Mouse (Mus musculus) MEL (cell line): ENCODE data around the gene St7. TPM values are rescaled to one million over a fixed set of nuclear protein-coding genes. Genes with fewer than 3 reads are reported as not detected.

Experiments used
- DNase-seq: peaks from one replicate; pipeline ENCODE4 v3.0.0; 2011; ENCODE audit warnings: low read depth, low spot score
- H3K27ac ChIP-seq: 2 replicates; pipeline ENCODE4 v1.5.1; 2012; ENCODE audit warnings: low read depth, mild to moderate bottlenecking, control low read depth, low read length, moderate library complexity; ENCODE audit not compliant: control insufficient read depth
- H3K27me3 ChIP-seq, 2 experiments: fragments of 150-350 bp in 1 of 2; sonication (generic) in 1 of 2; 2 replicates each; pipeline ENCODE4 v1.6.1; 2012; ENCODE audit warnings: low read length in 2 of 2, mild to moderate bottlenecking in 2 of 2, improper control_type of control experiment in 1 of 2, moderate library complexity in 1 of 2; ENCODE audit not compliant: insufficient read depth in 2 of 2, control insufficient read depth in 1 of 2
- H3K36me3 ChIP-seq, 2 experiments: 2 replicates each; pipeline ENCODE4 v1.6.1; 2012 to 2014; ENCODE audit warnings: low read length in 2 of 2, improper control_type of control experiment in 1 of 2, inconsistent platforms in 1 of 2, mild to moderate bottlenecking in 1 of 2; ENCODE audit not compliant: insufficient read depth in 2 of 2, control insufficient read depth in 1 of 2
- H3K4me1 ChIP-seq, 2 experiments: fragments of 150-350 bp in 1 of 2; sonication (generic) in 1 of 2; 2 replicates each; pipeline ENCODE4 v1.6.1; 2012; ENCODE audit warnings: low read length in 2 of 2, improper control_type of control experiment in 1 of 2, mild to moderate bottlenecking in 1 of 2; ENCODE audit not compliant: insufficient read depth in 2 of 2, control insufficient read depth in 1 of 2
- H3K4me3 ChIP-seq, 2 experiments: fragments of 150-350 bp in 1 of 2; sonication (generic) in 1 of 2; 2 replicates each; pipeline ENCODE4 v1.5.1; 2012; ENCODE audit warnings: low read depth in 2 of 2, low read length in 2 of 2, mild to moderate bottlenecking in 2 of 2, moderate library complexity in 2 of 2, control low read depth in 1 of 2, improper control_type of control experiment in 1 of 2; ENCODE audit not compliant: control insufficient read depth in 1 of 2, insufficient read depth in 1 of 2
- H3K79me2 ChIP-seq: 2 replicates; pipeline ENCODE4 v1.6.1; 2012; ENCODE audit warnings: mild to moderate bottlenecking, low read length, moderate library complexity; ENCODE audit not compliant: control insufficient read depth, poor library complexity, insufficient read depth
- H3K9ac ChIP-seq: 2 replicates; pipeline ENCODE4 v1.6.1; 2012; ENCODE audit warnings: low read depth, mild to moderate bottlenecking, control low read depth, low read length, moderate library complexity; ENCODE audit not compliant: control insufficient read depth, poor library complexity, severe bottlenecking
- H3K9me3 ChIP-seq: fragments of 150-350 bp; sonication (generic); replicated peaks from 2 replicates; pipeline ENCODE4 v1.6.1; 2012; ENCODE audit warnings: mild to moderate bottlenecking, low read length, improper control_type of control experiment, moderate library complexity; ENCODE audit not compliant: insufficient read depth
- BHLHE40 ChIP-seq: IDR thresholded peaks from 2 replicates; pipeline ENCODE4 v1.6.1; 2012; ENCODE audit warnings: low read depth, mild to moderate bottlenecking, inconsistent platforms, low read length, improper control_type of control experiment, borderline replicate concordance
- E2F4 ChIP-seq: IDR thresholded peaks from 2 replicates; pipeline ENCODE4 v1.6.1; 2011; ENCODE audit warnings: low read depth, low read length, improper control_type of control experiment, borderline replicate concordance
- ELF1 ChIP-seq: IDR thresholded peaks from 2 replicates; pipeline ENCODE4 v1.6.1; 2014; ENCODE audit warnings: low read depth, mild to moderate bottlenecking, inconsistent platforms, low read length, improper control_type of control experiment, moderate library complexity
- EP300 ChIP-seq, 2 experiments: IDR thresholded peaks; 2 replicates each; pipeline ENCODE4 v1.6.1; 2011; ENCODE audit warnings: improper control_type of control experiment in 2 of 2, low read length in 2 of 2, low read depth in 1 of 2, mild to moderate bottlenecking in 1 of 2
- GABPA ChIP-seq: IDR thresholded peaks from 2 replicates; pipeline ENCODE4 v1.6.1; 2012; ENCODE audit warnings: low read depth, mild to moderate bottlenecking, inconsistent platforms, low read length, improper control_type of control experiment, moderate library complexity
- HCFC1 ChIP-seq: IDR thresholded peaks from 2 replicates; pipeline ENCODE4 v1.6.1; 2012; ENCODE audit warnings: low read depth, mild to moderate bottlenecking, inconsistent platforms, low read length, improper control_type of control experiment, moderate library complexity
- KAT2A ChIP-seq: conservative IDR thresholded peaks from 2 replicates; pipeline ENCODE4 v1.6.1; 2012; ENCODE audit warnings: low read depth, low read length, improper control_type of control experiment, inconsistent platforms
- MAFK ChIP-seq: IDR thresholded peaks from 2 replicates; pipeline ENCODE4 v1.6.1; 2011; ENCODE audit warnings: low read depth, mild to moderate bottlenecking, low read length, improper control_type of control experiment, borderline replicate concordance
- MAX ChIP-seq: IDR thresholded peaks from 2 replicates; pipeline ENCODE4 v1.6.1; 2011; ENCODE audit warnings: low read length, improper control_type of control experiment
- MAZ ChIP-seq: IDR thresholded peaks from 2 replicates; pipeline ENCODE4 v1.6.1; 2012; ENCODE audit warnings: low read depth, mild to moderate bottlenecking, inconsistent platforms, low read length, improper control_type of control experiment
- MYB ChIP-seq: IDR thresholded peaks from 2 replicates; pipeline ENCODE4 v1.6.1; 2011; ENCODE audit warnings: mild to moderate bottlenecking, low read depth, low read length, improper control_type of control experiment
- MYC ChIP-seq: IDR thresholded peaks from 2 replicates; pipeline ENCODE4 v1.6.1; 2011; ENCODE audit warnings: low read depth, mild to moderate bottlenecking, low read length, improper control_type of control experiment, moderate library complexity
- NELFE ChIP-seq: IDR thresholded peaks from 2 replicates; pipeline ENCODE4 v1.6.1; 2011; ENCODE audit warnings: low read depth, low read length, improper control_type of control experiment
- NRF1 ChIP-seq: IDR thresholded peaks from 2 replicates; pipeline ENCODE4 v1.6.1; 2014; ENCODE audit warnings: low read depth, mild to moderate bottlenecking, inconsistent platforms, low read length, improper control_type of control experiment, moderate library complexity; ENCODE audit not compliant: poor library complexity, insufficient read depth, severe bottlenecking
- SMC3 ChIP-seq: IDR thresholded peaks from 2 replicates; pipeline ENCODE4 v1.6.1; 2011; ENCODE audit warnings: low read depth, low read length, improper control_type of control experiment
- TBP ChIP-seq: IDR thresholded peaks from 2 replicates; pipeline ENCODE4 v1.8.0; 2011; ENCODE audit warnings: low read depth, low read length, improper control_type of control experiment
- UBTF ChIP-seq: IDR thresholded peaks from 2 replicates; pipeline ENCODE4 v1.6.1; 2012; ENCODE audit warnings: low read depth, mild to moderate bottlenecking, inconsistent platforms, low read length, improper control_type of control experiment, moderate library complexity, borderline replicate concordance; ENCODE audit not compliant: insufficient read depth
- ZC3H11A ChIP-seq: IDR thresholded peaks from 2 replicates; pipeline ENCODE4 v1.6.1; 2012; ENCODE audit warnings: low read depth, mild to moderate bottlenecking, inconsistent platforms, low read length, improper control_type of control experiment
- ZMIZ1 ChIP-seq: IDR thresholded peaks from 2 replicates; pipeline ENCODE4 v1.6.1; 2012; ENCODE audit warnings: low read depth, mild to moderate bottlenecking, inconsistent platforms, low read length, improper control_type of control experiment, moderate library complexity
- ZNF384 ChIP-seq: IDR thresholded peaks from 2 replicates; pipeline ENCODE4 v1.6.1; 2012; ENCODE audit warnings: low read depth, mild to moderate bottlenecking, inconsistent platforms, low read length, improper control_type of control experiment
- polyA plus RNA-seq, 2 experiments: library from polyadenylated mRNA; stranded (reverse) in 1 of 2; unstranded in 1 of 2; fragments of >175 nt in 1 of 2; fragments of >200 nt in 1 of 2; gene quantifications; 2 replicates each; pipeline versions ENCODE4 v1.2.1 to v1.2.4; 2012; ENCODE audit warnings: low replicate concordance in 2 of 2, low read depth in 1 of 2; ENCODE audit not compliant: insufficient read length in 2 of 2, insufficient read depth in 1 of 2, missing spikeins in 1 of 2
- total RNA-seq: library from RNA; depleted of rRNA; stranded (reverse); fragments of 300-350 nt; gene quantifications from 2 replicates; pipeline ENCODE4 v1.2.3, GENCODE M21; 2012

St7 gene
- total and polyA plus RNA-seq, 3 experiments: 34.4 to 48.5 TPM; not detected in 1

- H3K4me3 ChIP-seq: no peak overlapping the region
- H3K27ac ChIP-seq: peak overlapping the region; percentile 2; the same call in 1 of the 2 replicates
- DNase-seq: no peak
- peaks cover 0 to 55% of the 10 kb centered on the region in 2 experiments; a peak in 3 of 4 replicates for H3K36me3 ChIP-seq
- H3K4me1 ChIP-seq: peaks cover 32 to 54% of the 10 kb centered on the region in 2 experiments
- 0 out of 2 replicates have a peak, but pooled peaks have one; percentile 6 for TF ChIP-seq MYC
- no peak for TF ChIP-seq TBP
- TF ChIP-seq ZNF384: no peak
- no peak for TF ChIP-seq GABPA
- no peak for TF ChIP-seq UBTF
- no peaks in the 10 kb centered on the region for H3K27me3 ChIP-seq
- peaks cover 38% of the 10 kb centered on the region for H3K79me2 ChIP-seq
- H3K9me3 ChIP-seq: no peaks in the 10 kb centered on the region
- H3K9ac ChIP-seq: no peak overlapping the region
Measured at GRCm38 (mm10) chr6:17772514-17772913, 79.8 kb downstream of the St7 start.

GRCm38 (mm10) chr6:17776041-17776440 is 83.3 kb downstream of the St7 start:
- no peaks in the 10 kb centered on the region for H3K9me3 ChIP-seq
- no peak for DNase-seq
- peaks cover 40% of the 10 kb centered on the region for H3K79me2 ChIP-seq
- TF ChIP-seq ZMIZ1: no peak
- TF ChIP-seq ZC3H11A: no peak
- no peak for TF ChIP-seq KAT2A
- no peak for TF ChIP-seq ZNF384
- no peak for TF ChIP-seq MAFK
- no peak for TF ChIP-seq EP300 (IDR thresholded peaks at IDR 0.05; ENCODE audit: low read depth in 1 of 2, low read length in 2 of 2)
- TF ChIP-seq HCFC1: no peak
- no peak for TF ChIP-seq UBTF
- no peak for TF ChIP-seq SMC3
- no peak for TF ChIP-seq MYC
- no peak for TF ChIP-seq E2F4
- TF ChIP-seq MAZ: no peak
- TF ChIP-seq GABPA: no peak
- no peak for TF ChIP-seq BHLHE40
- TF ChIP-seq MAX: no peak
- no peak for TF ChIP-seq NRF1
- no peak for TF ChIP-seq NELFE
- TF ChIP-seq ELF1: no peak
- no peak for TF ChIP-seq MYB
- H3K27me3 ChIP-seq: no peaks in the 10 kb centered on the region
- H3K4me3 ChIP-seq: no peak overlapping the region
- no peak overlapping the region for H3K27ac ChIP-seq
- H3K9ac ChIP-seq: no peak overlapping the region
- peaks cover 0 to 51% of the 10 kb centered on the region in 2 experiments; a peak in 3 of 4 replicates for H3K36me3 ChIP-seq
- H3K4me1 ChIP-seq: peaks cover 32 to 37% of the 10 kb centered on the region in 2 experiments
